Mouse (Mus musculus): ENCODE measurements around the gene Atf6b. TPM values are rescaled to one million over a fixed set of nuclear protein-coding genes. Genes with fewer than 3 reads are reported as not detected.

Gene Atf6b
- total and polyA plus RNA-seq, 3 experiments = 45.3 to 101 TPM; not detected in 1

- H3K9ac ChIP-seq (ENCODE audit: control insufficient read depth, low read depth, low read length, poor library complexity, severe bottlenecking) = no peak overlapping the region
- no peak overlapping the region for H3K27ac ChIP-seq (ENCODE audit: control insufficient read depth, low read depth, low read length)
- H3K9me3 ChIP-seq (replicated peaks; ENCODE audit: insufficient read depth, low read length) = no peaks in the 10 kb centered on the region
- no peak for DNase-seq (ENCODE audit: low read depth, low spot score)
- H3K79me2 ChIP-seq (ENCODE audit: control insufficient read depth, insufficient read depth, low read length, poor library complexity) = peaks cover 32% of the 10 kb centered on the region
- peaks cover 11 to 40% of the 10 kb centered on the region in 2 experiments; a peak in 3 of 4 replicates for H3K4me1 ChIP-seq (ENCODE audit: control insufficient read depth in 1 of 2, insufficient read depth in 2 of 2, low read length in 2 of 2)
- H3K27me3 ChIP-seq (ENCODE audit: control insufficient read depth in 1 of 2, insufficient read depth in 2 of 2, low read length in 2 of 2) = no peaks in the 10 kb centered on the region
- no peak overlapping the region for H3K4me3 ChIP-seq (ENCODE audit: control insufficient read depth in 1 of 2, insufficient read depth in 1 of 2, low read depth in 2 of 2, low read length in 2 of 2)
- TF ChIP-seq HCFC1 (IDR thresholded peaks at IDR 0.05; ENCODE audit: low read depth, low read length) (no peak), TAL1 (IDR thresholded peaks at IDR 0.05; ENCODE audit: low read length) (no peak), MAFK (IDR thresholded peaks at IDR 0.05; ENCODE audit: borderline replicate concordance, low read depth, low read length) (no peak), CTCF (IDR thresholded peaks at IDR 0.05 in 2 of 3, conservative IDR thresholded peaks at IDR 0.05 in 1 of 3; ENCODE audit: control insufficient read depth in 1 of 3, insufficient read depth in 1 of 3, low read depth in 2 of 3, low read length in 3 of 3, poor library complexity in 1 of 3, severe bottlenecking in 1 of 3) (no peak), GATA1 (IDR thresholded peaks at IDR 0.05; ENCODE audit: low read depth, low read length) (no peak), ZC3H11A (IDR thresholded peaks at IDR 0.05; ENCODE audit: low read depth, low read length) (no peak), TCF12 (IDR thresholded peaks at IDR 0.05; ENCODE audit: low read depth, low read length) (no peak)
- peaks cover 0 to 23% of the 10 kb centered on the region in 2 experiments; a peak in 2 of 4 replicates for H3K36me3 ChIP-seq (ENCODE audit: control insufficient read depth in 1 of 2, insufficient read depth in 2 of 2, low read length in 2 of 2)
These were observed 35.9 kb upstream of the Atf6b start for GRCm38 (mm10) chr17:34611050-34611449.

GRCm38 (mm10) chr17:34613054-34613645 lies 33.8 kb upstream of the Atf6b start:
- Histone ChIP-seq H3K79me2 (ENCODE audit: control insufficient read depth, insufficient read depth, low read length, poor library complexity) (peaks cover 11% of the 10 kb centered on the region; the same call in 1 of the 2 replicates), H3K4me3 (ENCODE audit: control insufficient read depth in 1 of 2, insufficient read depth in 1 of 2, low read depth in 2 of 2, low read length in 2 of 2) (no peak overlapping the region), H3K9me3 (replicated peaks; ENCODE audit: insufficient read depth, low read length) (no peaks in the 10 kb centered on the region), H3K27me3 (ENCODE audit: control insufficient read depth in 1 of 2, insufficient read depth in 2 of 2, low read length in 2 of 2) (no peaks in the 10 kb centered on the region), H3K9ac (ENCODE audit: control insufficient read depth, low read depth, low read length, poor library complexity, severe bottlenecking) (peak overlapping the region; percentile 48), H3K4me1 (ENCODE audit: control insufficient read depth in 1 of 2, insufficient read depth in 2 of 2, low read length in 2 of 2) (peaks cover 7 to 27% of the 10 kb centered on the region in 2 experiments; a peak in 3 of 4 replicates), H3K27ac (ENCODE audit: control insufficient read depth, low read depth, low read length) (peak overlapping the region; percentile 91), H3K36me3 (ENCODE audit: control insufficient read depth in 1 of 2, insufficient read depth in 2 of 2, low read length in 2 of 2) (peaks cover 0 to 16% of the 10 kb centered on the region in 2 experiments; a peak in 2 of 4 replicates)
- peak; percentile 87 for DNase-seq (ENCODE audit: low read depth, low spot score)
- TF ChIP-seq MXI1 (IDR thresholded peaks at IDR 0.05; ENCODE audit: low read depth, low read length) = peak; percentile 61
- no peak; the same call in 1 of the 2 replicates for TF ChIP-seq ZKSCAN1 (IDR thresholded peaks at IDR 0.05; ENCODE audit: low read depth, low read length)
- TF ChIP-seq POLR2A (IDR thresholded peaks at IDR 0.05; ENCODE audit: control insufficient read depth in 1 of 2, insufficient read depth in 1 of 2, low read depth in 1 of 2, low read length in 2 of 2, poor library complexity in 1 of 2) = no peak
- no peak for TF ChIP-seq MEF2A (IDR thresholded peaks at IDR 0.05; ENCODE audit: extremely low read depth, insufficient replicate concordance, low read depth, low read length, poor library complexity, severe bottlenecking)
- TF ChIP-seq RCOR1 (IDR thresholded peaks at IDR 0.05; ENCODE audit: low read depth, low read length) = peak; percentile 69
- TF ChIP-seq MYC (IDR thresholded peaks at IDR 0.05; ENCODE audit: low read depth, low read length) = 0 out of 2 replicates have a peak, but pooled peaks have one; percentile 15
- TF ChIP-seq POLR2AphosphoS5 (IDR thresholded peaks at IDR 0.05; ENCODE audit: borderline replicate concordance, low read depth, low read length) = no peak
- TF ChIP-seq JUND (IDR thresholded peaks at IDR 0.05; ENCODE audit: low read depth, low read length) = no peak
- TF ChIP-seq EP300 (IDR thresholded peaks at IDR 0.05; ENCODE audit: low read depth in 1 of 2, low read length in 2 of 2) = peak; percentile 90 to 96
- peak; percentile 86 for TF ChIP-seq MAZ (IDR thresholded peaks at IDR 0.05; ENCODE audit: low read depth, low read length)
- peak; percentile 2; the same call in 1 of the 2 replicates for TF ChIP-seq SMC3 (IDR thresholded peaks at IDR 0.05; ENCODE audit: low read depth, low read length)
- no peak for TF ChIP-seq NRF1 (IDR thresholded peaks at IDR 0.05; ENCODE audit: insufficient read depth, low read depth, low read length, poor library complexity, severe bottlenecking)
- TF ChIP-seq BHLHE40 (IDR thresholded peaks at IDR 0.05; ENCODE audit: borderline replicate concordance, low read depth, low read length) = no peak
- TF ChIP-seq CTCF (IDR thresholded peaks at IDR 0.05 in 2 of 3, conservative IDR thresholded peaks at IDR 0.05 in 1 of 3; ENCODE audit: control insufficient read depth in 1 of 3, insufficient read depth in 1 of 3, low read depth in 2 of 3, low read length in 3 of 3, poor library complexity in 1 of 3, severe bottlenecking in 1 of 3) = no peak
- TF ChIP-seq ZC3H11A (IDR thresholded peaks at IDR 0.05; ENCODE audit: low read depth, low read length) = no peak
- TF ChIP-seq USF1 (IDR thresholded peaks at IDR 0.05; ENCODE audit: low read depth, low read length) = no peak
- no peak for TF ChIP-seq USF2 (IDR thresholded peaks at IDR 0.05; ENCODE audit: borderline replicate concordance in 1 of 2, insufficient read depth in 1 of 2, low read depth in 1 of 2, low read length in 2 of 2)
- TF ChIP-seq RAD21 (IDR thresholded peaks at IDR 0.05; ENCODE audit: low read depth, low read length) = no peak
- peak; percentile 91 for TF ChIP-seq ETS1 (IDR thresholded peaks at IDR 0.05; ENCODE audit: low read depth, low read length)
- TF ChIP-seq POLR2AphosphoS2 (IDR thresholded peaks at IDR 0.05; ENCODE audit: low read length) = no peak
- TF ChIP-seq NELFE (IDR thresholded peaks at IDR 0.05; ENCODE audit: low read depth, low read length) = no peak
- 0 out of 2 replicates have a peak, but pooled peaks have one; percentile 19 for TF ChIP-seq KAT2A (conservative IDR thresholded peaks at IDR 0.05; ENCODE audit: low read depth, low read length)
- no peak for TF ChIP-seq UBTF (IDR thresholded peaks at IDR 0.05; ENCODE audit: borderline replicate concordance, insufficient read depth, low read depth, low read length)
- no peak for TF ChIP-seq E2F4 (IDR thresholded peaks at IDR 0.05; ENCODE audit: borderline replicate concordance, low read depth, low read length)

Data from MEL (cell line).